Mouse (Mus musculus): ENCODE data around the gene Zp3r.
"Not testable (repeated sequence)": the region's sequence is repeated elsewhere in the genome, so short reads cannot be mapped to it uniquely, and the experiment has no call there.

Zp3r gene

GRCm38 (mm10) chr1:130629521-130629920, at the start of gene Zp3r:
Zp3r (minus strand) TSS chr1:130629621.
- no peak for DNase-seq (ENCODE audit: low spot score in 2 of 2)

GRCm38 (mm10) chr1:130678551-130678950, 49.1 kb upstream of the Zp3r start:
- no peak for DNase-seq (ENCODE audit: low spot score in 2 of 2)

- not testable (repeated sequence) for DNase-seq (ENCODE audit: low spot score in 2 of 2)
Measured at GRCm38 (mm10) chr1:130663576-130663975, 34.2 kb upstream of the Zp3r start.

GRCm38 (mm10) chr1:130661454-130661853, 32.0 kb upstream of the Zp3r start, which contains the start of gene C4bp:
C4bp (minus strand) TSS chr1:130661632.
- no peak for DNase-seq (ENCODE audit: low spot score in 2 of 2)

- not testable (repeated sequence) for DNase-seq (ENCODE audit: low spot score in 2 of 2)
Measured at GRCm38 (mm10) chr1:130659641-130660040, 30.2 kb upstream of the Zp3r start.

- no peak for DNase-seq (ENCODE audit: low spot score in 2 of 2)
Measured at GRCm38 (mm10) chr1:130644103-130644502, 14.7 kb upstream of the Zp3r start.

GRCm38 (mm10) chr1:130640967-130641366, 11.5 kb upstream of the Zp3r start:
- no peak for DNase-seq (ENCODE audit: low spot score in 2 of 2)

GRCm38 (mm10) chr1:130633761-130634410, 4.5 kb upstream of the Zp3r start:
- DNase-seq (ENCODE audit: low spot score in 2 of 2), result peak; percentile 72 to 81

- no peak for DNase-seq (ENCODE audit: low spot score in 2 of 2)
Measured at GRCm38 (mm10) chr1:130633316-130633715, 3.9 kb upstream of the Zp3r start.

GRCm38 (mm10) chr1:130596291-130596690, 33.1 kb downstream of the Zp3r start:
- DNase-seq (ENCODE audit: low spot score in 2 of 2), result no peak

GRCm38 (mm10) chr1:130588659-130589058, 40.8 kb downstream of the Zp3r start:
- DNase-seq (ENCODE audit: low spot score in 2 of 2), result no peak

GRCm38 (mm10) chr1:130576389-130576788, 53.0 kb downstream of the Zp3r start:
- DNase-seq (ENCODE audit: low spot score in 2 of 2), result no peak

GRCm38 (mm10) chr1:130575962-130576361, 53.5 kb downstream of the Zp3r start:
- peak in 1 of 2 experiments; percentile 24 for DNase-seq (ENCODE audit: low spot score in 2 of 2)

- DNase-seq (ENCODE audit: low spot score in 2 of 2), result no peak
Measured at GRCm38 (mm10) chr1:130551407-130552249, 77.8 kb downstream of the Zp3r start.

- DNase-seq (ENCODE audit: low spot score in 2 of 2), result no peak
Measured at GRCm38 (mm10) chr1:130550242-130551167, 78.9 kb downstream of the Zp3r start.

- DNase-seq (ENCODE audit: low spot score in 2 of 2), result no peak
Measured at GRCm38 (mm10) chr1:130549698-130550097, 79.7 kb downstream of the Zp3r start.

- DNase-seq (ENCODE audit: low spot score in 2 of 2), result no peak
Measured at GRCm38 (mm10) chr1:130549160-130549559, 80.3 kb downstream of the Zp3r start.

- peak; percentile 37 to 53 for DNase-seq (ENCODE audit: low spot score in 2 of 2)
Measured at GRCm38 (mm10) chr1:130547674-130548429, 81.6 kb downstream of the Zp3r start.
